Comparison of ENCODE assay signal across 7 mouse cellular contexts in the genomic region with DNA sequence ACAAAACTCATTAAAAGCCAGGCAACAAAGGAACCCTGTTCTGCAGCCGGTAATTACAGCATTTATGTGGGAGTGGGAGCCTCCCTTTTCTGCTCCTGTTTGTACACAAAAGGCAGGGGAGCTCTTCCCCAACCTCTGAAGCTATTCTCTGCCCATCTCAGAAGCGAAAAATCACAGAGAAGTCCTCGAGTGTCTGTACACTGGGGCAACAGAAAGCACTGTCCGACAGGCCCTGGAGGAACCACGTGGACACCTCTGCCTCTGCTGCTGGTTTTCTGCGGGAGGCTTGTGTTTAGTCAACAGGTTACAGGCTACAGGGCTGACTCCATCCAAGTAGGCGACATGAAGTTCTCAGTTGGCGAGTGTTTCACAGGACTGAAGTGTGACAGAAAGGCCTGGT. TPM values are rescaled to one million over a fixed set of nuclear protein-coding genes. Genes with fewer than 3 reads are reported as not detected.
DNase-seq lines count a peak whose midpoint lies in the region; ATAC-seq and TF ChIP-seq lines count a peak whose summit lies in the region.

No protein-coding gene starts in this region.

- no peak for TF ChIP-seq POLR2A in bone marrow macrophage, adult 2 months (IDR thresholded peaks at IDR 0.05; ENCODE audit: borderline replicate concordance, low read depth, low read length)

- H3K27ac ChIP-seq in bone marrow macrophage, adult 2 months (ENCODE audit: insufficient read depth, low read depth, low read length): no peak overlapping the region
- H3K27ac ChIP-seq in heart, embryonic 14.5 days (replicated peaks in 1 of 2; ENCODE audit: control insufficient read depth in 1 of 2, insufficient read depth in 1 of 2, low read depth in 2 of 2, low read length in 2 of 2): peak overlapping the region; percentile 71 to 79
- peak overlapping the region; percentile 75 for H3K27ac ChIP-seq in limb, embryonic 15.5 days
- no peak overlapping the region for H3K27ac ChIP-seq in neural tube, embryonic 14.5 days (ENCODE audit: low read depth, low read length)

- H3K4me1 ChIP-seq in bone marrow macrophage, adult 2 months (ENCODE audit: control insufficient read depth, insufficient read depth, low read length): peaks cover 30% of the 10 kb centered on the region
- peaks cover 19 to 30% of the 10 kb centered on the region in 2 experiments for H3K4me1 ChIP-seq in heart, embryonic 14.5 days (ENCODE audit: control insufficient read depth in 2 of 2, insufficient read depth in 2 of 2, low read length in 2 of 2)
- peaks cover 53% of the 10 kb centered on the region for H3K4me1 ChIP-seq in limb, embryonic 15.5 days
- peaks cover 5% of the 10 kb centered on the region; the same call in 1 of the 2 replicates for H3K4me1 ChIP-seq in neural tube, embryonic 14.5 days (ENCODE audit: control insufficient read depth, insufficient read depth, low read length)

- TF ChIP-seq CTCF in bone marrow macrophage, adult 2 months (IDR thresholded peaks at IDR 0.05; ENCODE audit: low read depth, low read length): no peak

- DNase-seq in MN1 (ENCODE audit: low spot score): peak; percentile 61
- no peak for DNase-seq in spleen, postnatal 4 days (ENCODE audit: low spot score in 2 of 2)
- no peak for DNase-seq in right cerebral cortex, postnatal 25 days

- no peak for ATAC-seq in heart, embryonic 14.5 days (ENCODE audit: insufficient number of reproducible peaks, insufficient read depth, low FRiP score, low read depth)
- ATAC-seq in limb, embryonic 15.5 days (ENCODE audit: insufficient number of reproducible peaks, low FRiP score, low TSS enrichment, low read depth): no peak
- ATAC-seq in neural tube, embryonic 14.5 days (ENCODE audit: low read depth): no peak

- H3K36me3 ChIP-seq in heart, embryonic 14.5 days (ENCODE audit: control insufficient read depth, insufficient read depth, low read length): peaks cover 23% of the 10 kb centered on the region
- peaks cover 22% of the 10 kb centered on the region for H3K36me3 ChIP-seq in limb, embryonic 15.5 days
- no peaks in the 10 kb centered on the region for H3K36me3 ChIP-seq in neural tube, embryonic 14.5 days (ENCODE audit: control insufficient read depth, insufficient read depth, low read length)

- no peaks in the 10 kb centered on the region for H3K27me3 ChIP-seq in heart, embryonic 14.5 days (ENCODE audit: control insufficient read depth, insufficient read depth, low read length)
- H3K27me3 ChIP-seq in limb, embryonic 15.5 days: no peaks in the 10 kb centered on the region
- no peaks in the 10 kb centered on the region for H3K27me3 ChIP-seq in neural tube, embryonic 14.5 days (ENCODE audit: control insufficient read depth, insufficient read depth, low read length)

- H3K9me3 ChIP-seq in heart, embryonic 14.5 days (ENCODE audit: control insufficient read depth, low read length): no peaks in the 10 kb centered on the region
- H3K9me3 ChIP-seq in limb, embryonic 15.5 days: no peaks in the 10 kb centered on the region
- no peaks in the 10 kb centered on the region for H3K9me3 ChIP-seq in neural tube, embryonic 14.5 days (ENCODE audit: control insufficient read depth, low read length)

- WGBS in heart, embryonic 14.5 days: 27% methylated on average over 8 of the region's 8 CpGs
- WGBS in limb, embryonic 15.5 days: 15% methylated on average over 8 of the region's 8 CpGs
- WGBS in neural tube, embryonic 14.5 days: 24% methylated on average over 8 of the region's 8 CpGs

- H3K4me2 ChIP-seq in heart, embryonic 14.5 days (ENCODE audit: low read length): peak overlapping the region; percentile 73
- peak overlapping the region; percentile 72 for H3K4me2 ChIP-seq in limb, embryonic 15.5 days
- H3K4me2 ChIP-seq in neural tube, embryonic 14.5 days (ENCODE audit: low read depth, low read length): peak overlapping the region; percentile 78

- H3K9ac ChIP-seq in heart, embryonic 14.5 days (ENCODE audit: low read length): peak overlapping the region; percentile 66
- H3K9ac ChIP-seq in limb, embryonic 15.5 days: peak overlapping the region; percentile 48
- H3K9ac ChIP-seq in neural tube, embryonic 14.5 days (replicated peaks; ENCODE audit: low read depth, low read length): peak overlapping the region; percentile 32; the same call in 1 of the 2 replicates

- H3K4me3 ChIP-seq in bone marrow macrophage, adult 2 months (ENCODE audit: insufficient read depth, low read length): peak overlapping the region; percentile 20; the same call in 1 of the 2 replicates
- peak overlapping the region; percentile 37 to 79 for H3K4me3 ChIP-seq in heart, embryonic 14.5 days (ENCODE audit: control insufficient read depth in 1 of 2, insufficient read depth in 1 of 2, low read depth in 1 of 2, low read length in 2 of 2)
- peak overlapping the region; percentile 81 for H3K4me3 ChIP-seq in limb, embryonic 15.5 days
- peak overlapping the region; percentile 87; the same call in 1 of the 2 replicates for H3K4me3 ChIP-seq in neural tube, embryonic 14.5 days (ENCODE audit: low read depth, low read length)

RNA-seq across cellular contexts. Expression of a gene that starts 2.1 kb away (rescaled TPM):
- polyA plus RNA-seq in bone marrow macrophage, adult 2 months (2012; ENCODE audit: insufficient read depth, insufficient read length, missing spikeins): 11.2 and 13.0 TPM in 2 replicates
- 46.1 and 49.4 TPM in 2 replicates for polyA plus RNA-seq in heart, embryonic 14.5 days (2014; fragmentation: Nextera tagmentation; extraction: Ambion mirVana)
- polyA plus RNA-seq in limb, embryonic 15.5 days (2015; fragmentation: Nextera tagmentation; extraction: Ambion mirVana): 103 and 109 TPM in 2 replicates
- 21.4 and 35.4 TPM in 2 replicates for polyA plus RNA-seq in neural tube, embryonic 14.5 days (2014; fragmentation: Nextera tagmentation; extraction: Ambion mirVana)

Comparison
In these comparisons a context has a peak if more than half of its experiments do, and no peak if none do; other contexts are left out.
1. H3K27ac ChIP-seq: peak in heart, embryonic 14.5 days (2 of 2) and limb, embryonic 15.5 days (single experiment); none in bone marrow macrophage, adult 2 months (single experiment) and neural tube, embryonic 14.5 days (single experiment).
2. H3K4me3 ChIP-seq: peak in every context shown above with its lines; median percentile 87 in neural tube, embryonic 14.5 days; 81 in limb, embryonic 15.5 days; 58 in heart, embryonic 14.5 days; 20 in bone marrow macrophage, adult 2 months.
3. Peak in every context shown above with its lines, with median percentiles within 50 percentile points of each other: H3K4me2 ChIP-seq and H3K9ac ChIP-seq.